Mouse (Mus musculus) bone marrow, adult 2 months (tissue): Measurements from ENCODE around the gene Me1.

Experiments used
- CTCF ChIP-seq: fragments of 200-500 bp; IDR thresholded peaks from 2 replicates; pipeline ENCODE4 v1.5.1; 2011; ENCODE audit warnings: low read length, control low read depth; ENCODE audit not compliant: control insufficient read depth, insufficient read depth
- POLR2A ChIP-seq: fragments of 200-500 bp; IDR thresholded peaks from 2 replicates; pipeline ENCODE4 v1.6.1; 2011; ENCODE audit warnings: low read depth, mild to moderate bottlenecking, control low read depth, low read length, borderline replicate concordance; ENCODE audit not compliant: control insufficient read depth

DNA sequence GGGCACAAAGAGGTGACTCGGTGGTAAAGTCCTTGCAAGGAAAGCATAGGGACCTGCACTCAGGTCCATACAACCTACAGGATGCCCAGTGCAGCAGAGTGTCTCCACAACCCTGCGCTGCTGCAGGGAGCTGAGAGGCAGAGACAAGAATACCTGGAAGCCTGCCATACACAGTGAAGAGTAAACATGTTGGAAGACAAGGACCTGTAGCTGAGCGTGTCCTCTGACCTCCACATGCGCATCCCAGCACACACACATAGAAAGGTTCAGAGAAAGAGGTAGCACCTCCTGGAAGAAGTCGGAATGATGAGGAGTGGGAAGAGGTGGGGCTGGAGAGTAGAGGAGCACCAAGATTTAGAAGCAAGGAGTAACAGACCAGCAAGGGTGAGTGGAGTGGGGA is 161.7 kb downstream of the Me1 start:
- TF ChIP-seq CTCF = no peak
- no peak for TF ChIP-seq POLR2A
